Mouse (Mus musculus): Measurements from ENCODE around the gene Gse1. TPM values are rescaled to one million over a fixed set of nuclear protein-coding genes. Genes with fewer than 3 reads are reported as not detected.

Gse1 gene
- polyA plus RNA-seq, 1 experiment, result 14.7 TPM

DNA sequence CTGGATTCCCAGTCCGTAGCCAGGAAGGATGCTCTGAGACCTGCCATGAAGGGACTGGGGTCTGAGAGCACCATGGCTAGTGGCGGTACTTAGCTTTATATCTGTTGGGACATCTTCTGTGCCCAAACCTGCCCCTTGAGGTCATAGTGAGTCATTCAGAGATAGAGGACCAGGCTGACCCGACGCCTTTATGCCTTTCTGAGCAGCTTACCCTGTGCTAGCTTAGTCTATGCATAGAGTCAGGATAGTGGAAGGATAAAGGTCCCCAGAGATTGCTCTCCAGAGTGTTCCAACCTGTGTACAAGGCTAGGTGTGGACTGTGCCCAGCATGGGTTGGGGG lies 264.6 kb downstream of the Gse1 start:
- Histone ChIP-seq H3K4me2 (ENCODE audit: low read depth) (no peak overlapping the region), H3K27me3 (ENCODE audit: control insufficient read depth, insufficient read depth, insufficient read length) (no peaks in the 10 kb centered on the region), H3K36me3 (ENCODE audit: control insufficient read depth, insufficient read depth) (no peaks in the 10 kb centered on the region), H3K79me2 (ENCODE audit: control insufficient read depth, insufficient read depth) (peaks cover 75% of the 10 kb centered on the region), H3ac (ENCODE audit: control insufficient read depth, insufficient read length) (no peak overlapping the region), H3K4me3 (no peak overlapping the region)
- no peak for TF ChIP-seq REST (IDR thresholded peaks at IDR 0.05; ENCODE audit: insufficient read depth, insufficient read length)
- no peak for TF ChIP-seq SRF (IDR thresholded peaks at IDR 0.05; ENCODE audit: control insufficient read depth, insufficient read length, low read depth)
- TF ChIP-seq E2F4 (IDR thresholded peaks at IDR 0.05; ENCODE audit: insufficient read depth), result no peak
- no peak for TF ChIP-seq POLR2AphosphoS2 (IDR thresholded peaks at IDR 0.05; ENCODE audit: insufficient read length, low read depth)
- TF ChIP-seq MAX (IDR thresholded peaks at IDR 0.05; ENCODE audit: low read depth), result no peak
- TF ChIP-seq TCF12 (IDR thresholded peaks at IDR 0.05; ENCODE audit: insufficient read depth, poor library complexity, severe bottlenecking), result no peak
- TF ChIP-seq MYOD1 (IDR thresholded peaks at IDR 0.05; ENCODE audit: control insufficient read depth in 1 of 3, insufficient read length in 2 of 3, low read depth in 2 of 3), result no peak
- no peak for TF ChIP-seq TCF3 (IDR thresholded peaks at IDR 0.05; ENCODE audit: insufficient read length, low read depth)

DNA sequence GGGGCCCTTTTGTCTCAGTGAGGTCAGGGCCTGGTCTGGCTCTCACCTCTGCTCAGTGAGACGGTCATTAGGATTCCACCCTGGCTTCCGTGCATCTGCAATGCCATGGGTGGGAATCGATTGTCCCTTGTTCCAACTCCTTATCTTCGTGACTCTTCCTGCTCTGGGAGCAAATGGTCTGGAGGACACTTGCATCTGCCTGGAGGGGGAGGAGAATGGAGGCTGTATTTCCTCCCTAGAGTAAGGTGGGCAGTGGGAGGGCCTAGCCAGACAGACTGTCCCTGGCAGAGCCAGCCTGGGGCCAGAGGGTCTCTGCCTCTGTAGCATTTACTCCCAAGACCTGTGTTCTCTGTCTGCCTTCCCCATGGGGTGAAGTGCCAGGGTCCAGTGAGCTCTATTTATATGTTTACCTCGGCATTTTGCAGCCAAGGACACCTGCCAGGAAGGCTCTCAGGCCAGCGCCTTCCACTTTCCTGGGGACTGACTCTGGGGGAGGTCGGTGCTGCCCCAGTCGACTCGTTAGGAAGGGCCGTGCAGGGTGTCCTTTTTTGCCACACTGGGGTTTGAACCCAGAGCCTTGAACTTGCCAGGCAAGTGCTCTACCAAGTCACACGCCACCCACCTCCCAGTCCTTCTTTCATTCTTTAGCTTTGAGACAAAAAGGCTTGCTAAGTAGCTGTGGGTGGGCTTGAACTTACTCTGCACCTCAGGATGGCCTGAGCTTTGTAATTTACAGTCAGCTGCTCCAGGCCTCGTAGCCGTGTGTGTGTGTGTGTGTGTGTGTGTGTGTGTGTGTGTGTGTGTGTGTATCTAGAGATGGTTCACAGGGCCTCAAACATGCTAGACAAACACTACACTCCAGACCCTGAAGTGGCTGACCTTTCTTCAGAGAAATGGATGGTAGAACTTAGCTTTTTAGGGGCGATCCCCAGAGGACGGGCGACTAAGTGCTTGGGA lies 265.5 kb downstream of the Gse1 start:
- no peaks in the 10 kb centered on the region for H3K27me3 ChIP-seq (ENCODE audit: control insufficient read depth, insufficient read depth, insufficient read length)
- peaks cover 85% of the 10 kb centered on the region for H3K79me2 ChIP-seq (ENCODE audit: control insufficient read depth, insufficient read depth)
- no peaks in the 10 kb centered on the region for H3K36me3 ChIP-seq (ENCODE audit: control insufficient read depth, insufficient read depth)
- no peak overlapping the region for H3ac ChIP-seq (ENCODE audit: control insufficient read depth, insufficient read length)
- TF ChIP-seq POLR2A (IDR thresholded peaks at IDR 0.05; ENCODE audit: insufficient read length, low read depth) (no peak), REST (IDR thresholded peaks at IDR 0.05; ENCODE audit: insufficient read depth, insufficient read length) (no peak), TCF3 (IDR thresholded peaks at IDR 0.05; ENCODE audit: insufficient read length, low read depth) (no peak), TCF12 (IDR thresholded peaks at IDR 0.05; ENCODE audit: insufficient read depth, poor library complexity, severe bottlenecking) (no peak), MYOG (IDR thresholded peaks at IDR 0.05; ENCODE audit: control insufficient read depth in 1 of 3, insufficient read depth in 1 of 3, insufficient read length in 2 of 3, low read depth in 2 of 3) (no peak), MAX (IDR thresholded peaks at IDR 0.05; ENCODE audit: low read depth) (no peak), MYOD1 (IDR thresholded peaks at IDR 0.05; ENCODE audit: control insufficient read depth in 1 of 3, insufficient read length in 2 of 3, low read depth in 2 of 3) (no peak), E2F4 (IDR thresholded peaks at IDR 0.05; ENCODE audit: insufficient read depth) (no peak), CEBPB (IDR thresholded peaks at IDR 0.05; ENCODE audit: insufficient read depth, poor library complexity, severe bottlenecking) (no peak)
- no peak overlapping the region for H3K4me3 ChIP-seq
- peak overlapping the region; percentile 82 for H3K4me2 ChIP-seq (ENCODE audit: low read depth)

- no peaks in the 10 kb centered on the region for H3K27me3 ChIP-seq (ENCODE audit: control insufficient read depth, insufficient read depth, insufficient read length)
- peak overlapping the region; percentile 82 for H3K4me2 ChIP-seq (ENCODE audit: low read depth)
- H3K79me2 ChIP-seq (ENCODE audit: control insufficient read depth, insufficient read depth), result peaks cover 89% of the 10 kb centered on the region
- TF ChIP-seq E2F4 (IDR thresholded peaks at IDR 0.05; ENCODE audit: insufficient read depth), result no peak
- no peak for TF ChIP-seq REST (IDR thresholded peaks at IDR 0.05; ENCODE audit: insufficient read depth, insufficient read length)
- no peak for TF ChIP-seq SRF (IDR thresholded peaks at IDR 0.05; ENCODE audit: control insufficient read depth, insufficient read length, low read depth)
- peak; percentile 45 for TF ChIP-seq POLR2A (IDR thresholded peaks at IDR 0.05; ENCODE audit: insufficient read length, low read depth)
- no peak for TF ChIP-seq TCF12 (IDR thresholded peaks at IDR 0.05; ENCODE audit: insufficient read depth, poor library complexity, severe bottlenecking)
- TF ChIP-seq TCF3 (IDR thresholded peaks at IDR 0.05; ENCODE audit: insufficient read length, low read depth), result no peak
- peak in 2 of 3 experiments; percentile 6 to 16 for TF ChIP-seq MYOG (IDR thresholded peaks at IDR 0.05; ENCODE audit: control insufficient read depth in 1 of 3, insufficient read depth in 1 of 3, insufficient read length in 2 of 3, low read depth in 2 of 3)
- no peak for TF ChIP-seq USF1 (IDR thresholded peaks at IDR 0.05; ENCODE audit: low read depth)
- no peak for TF ChIP-seq CEBPB (IDR thresholded peaks at IDR 0.05; ENCODE audit: insufficient read depth, poor library complexity, severe bottlenecking)
- TF ChIP-seq POLR2AphosphoS2 (IDR thresholded peaks at IDR 0.05; ENCODE audit: insufficient read length, low read depth), result no peak
- TF ChIP-seq MYOD1 (IDR thresholded peaks at IDR 0.05; ENCODE audit: control insufficient read depth in 1 of 3, insufficient read length in 2 of 3, low read depth in 2 of 3), result no peak
- no peaks in the 10 kb centered on the region for H3K36me3 ChIP-seq (ENCODE audit: control insufficient read depth, insufficient read depth)
- H3K4me3 ChIP-seq, result no peak overlapping the region
- H3ac ChIP-seq (ENCODE audit: control insufficient read depth, insufficient read length), result no peak overlapping the region
Observed at GRCm38 (mm10) chr8:120494903-120495302, 266.6 kb downstream of the Gse1 start.

- no peak overlapping the region for H3ac ChIP-seq (ENCODE audit: control insufficient read depth, insufficient read length)
- H3K27me3 ChIP-seq (ENCODE audit: control insufficient read depth, insufficient read depth, insufficient read length), result no peaks in the 10 kb centered on the region
- H3K4me2 ChIP-seq (ENCODE audit: low read depth), result peak overlapping the region; percentile 82
- H3K79me2 ChIP-seq (ENCODE audit: control insufficient read depth, insufficient read depth), result peaks cover 89% of the 10 kb centered on the region
- H3K36me3 ChIP-seq (ENCODE audit: control insufficient read depth, insufficient read depth), result no peaks in the 10 kb centered on the region
- no peak overlapping the region for H3K4me3 ChIP-seq
- TF ChIP-seq TCF3 (IDR thresholded peaks at IDR 0.05; ENCODE audit: insufficient read length, low read depth) (no peak), MYOG (IDR thresholded peaks at IDR 0.05; ENCODE audit: control insufficient read depth in 1 of 3, insufficient read depth in 1 of 3, insufficient read length in 2 of 3, low read depth in 2 of 3) (peak in 1 of 3 experiments; percentile 42)
Observed at GRCm38 (mm10) chr8:120495461-120495860, 267.2 kb downstream of the Gse1 start.

DNA sequence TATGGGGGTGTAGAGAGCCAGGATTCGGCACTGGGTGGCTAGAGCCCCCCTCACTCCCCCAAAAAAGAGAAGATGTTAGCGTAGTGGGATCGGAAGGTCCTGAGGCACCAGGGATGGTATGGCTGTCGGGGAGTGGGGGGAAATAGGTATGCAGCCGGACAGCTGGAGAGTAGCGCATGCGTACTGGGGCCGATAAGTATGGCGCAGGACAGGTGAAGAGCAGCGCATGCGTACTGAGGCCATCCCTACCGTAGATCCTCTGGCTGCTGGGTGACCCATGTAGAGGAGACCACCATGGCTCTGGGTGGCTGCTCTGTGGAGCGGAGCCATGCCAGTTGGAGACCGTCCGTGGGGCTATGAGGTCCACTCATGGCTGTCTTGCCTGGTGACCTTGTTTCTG lies 268.2 kb downstream of the Gse1 start:
- no peaks in the 10 kb centered on the region for H3K36me3 ChIP-seq (ENCODE audit: control insufficient read depth, insufficient read depth)
- H3ac ChIP-seq (ENCODE audit: control insufficient read depth, insufficient read length), result no peak overlapping the region
- H3K4me3 ChIP-seq, result no peak overlapping the region
- peaks cover 87% of the 10 kb centered on the region for H3K79me2 ChIP-seq (ENCODE audit: control insufficient read depth, insufficient read depth)
- no peaks in the 10 kb centered on the region for H3K27me3 ChIP-seq (ENCODE audit: control insufficient read depth, insufficient read depth, insufficient read length)
- no peak overlapping the region for H3K4me2 ChIP-seq (ENCODE audit: low read depth)
- TF ChIP-seq TCF12 (IDR thresholded peaks at IDR 0.05; ENCODE audit: insufficient read depth, poor library complexity, severe bottlenecking), result no peak
- no peak for TF ChIP-seq POLR2AphosphoS2 (IDR thresholded peaks at IDR 0.05; ENCODE audit: insufficient read length, low read depth)
- no peak for TF ChIP-seq MAX (IDR thresholded peaks at IDR 0.05; ENCODE audit: low read depth)
- no peak for TF ChIP-seq SRF (IDR thresholded peaks at IDR 0.05; ENCODE audit: control insufficient read depth, insufficient read length, low read depth)
- TF ChIP-seq CEBPB (IDR thresholded peaks at IDR 0.05; ENCODE audit: insufficient read depth, poor library complexity, severe bottlenecking), result no peak
- TF ChIP-seq USF1 (IDR thresholded peaks at IDR 0.05; ENCODE audit: low read depth), result no peak
- no peak for TF ChIP-seq TCF3 (IDR thresholded peaks at IDR 0.05; ENCODE audit: insufficient read length, low read depth)
- TF ChIP-seq E2F4 (IDR thresholded peaks at IDR 0.05; ENCODE audit: insufficient read depth), result no peak
- TF ChIP-seq MYOD1 (IDR thresholded peaks at IDR 0.05; ENCODE audit: control insufficient read depth in 1 of 3, insufficient read length in 2 of 3, low read depth in 2 of 3), result no peak

Data from myocyte (in vitro differentiated cells).